Mouse (Mus musculus) induced T-regulatory cell, adult 2 months (primary cell): ENCODE results near the gene Emilin3.
"Not testable (repeated sequence)": the region's sequence is repeated elsewhere in the genome, so short reads cannot be mapped to it uniquely, and the experiment has no call there.

Source experiments
- DNase-seq: peaks from one replicate; pipeline ENCODE4 v3.0.0-alpha.2; 2012; ENCODE audit warnings: low read depth

The Emilin3 gene

DNA sequence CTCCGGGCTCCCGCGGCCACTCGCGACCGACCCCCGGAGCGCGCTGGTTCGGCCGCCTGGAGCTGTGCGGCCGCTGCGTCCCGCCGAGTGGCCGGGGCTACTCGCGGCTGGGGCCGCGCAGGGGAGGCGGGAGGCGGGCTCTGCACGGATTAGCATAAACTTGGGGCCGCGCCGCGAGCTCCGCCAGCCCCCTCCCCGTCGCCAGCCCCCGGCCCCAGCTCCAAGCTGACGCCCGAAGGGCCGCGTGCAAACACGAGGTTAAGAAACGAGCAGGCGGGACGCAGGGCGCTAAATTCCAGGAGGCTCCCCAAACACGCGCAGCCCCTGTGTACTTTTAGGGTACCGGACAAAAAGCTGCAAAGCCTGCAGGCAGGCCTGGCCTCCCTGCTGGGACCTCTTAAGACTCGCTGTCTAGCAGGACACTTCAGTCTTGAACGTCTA lies at the start of gene Emilin3:
Emilin3 (minus strand) TSS at position 98 of the 441 bp plus-strand sequence.
- no peak for DNase-seq

DNA sequence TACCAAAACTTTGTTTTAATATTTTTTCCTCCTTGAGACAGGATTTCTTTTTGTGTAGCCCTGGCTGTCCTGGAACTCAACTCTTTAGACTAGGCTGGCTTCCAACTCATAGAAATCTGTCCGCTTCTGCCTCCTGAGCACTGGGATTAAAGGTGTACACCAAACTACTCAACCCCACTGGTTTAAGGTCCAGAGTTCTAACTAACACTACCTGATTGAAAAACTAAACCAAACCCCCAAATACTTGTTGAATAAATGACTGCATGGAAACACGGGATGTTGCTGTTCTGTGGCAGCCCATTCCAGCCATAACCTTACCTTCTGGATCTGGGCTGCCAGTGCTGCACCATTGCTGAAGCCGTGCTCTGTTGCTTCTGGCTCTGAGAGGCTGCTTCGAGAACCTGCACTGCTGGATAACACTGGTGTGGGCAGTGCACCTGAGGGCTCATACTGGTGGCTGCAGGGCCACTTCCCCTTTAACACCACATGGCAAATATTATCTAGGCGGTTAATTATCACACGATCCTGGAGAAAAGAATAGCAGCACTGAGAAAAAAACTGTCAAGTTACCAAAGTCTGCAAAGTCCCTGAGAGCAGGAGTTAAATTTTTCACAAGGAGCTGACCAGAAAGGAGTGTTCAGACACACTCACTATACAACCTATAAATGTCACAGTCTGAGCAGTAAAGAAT lies 49.0 kb upstream of the Emilin3 start:
- no peak for DNase-seq

DNA sequence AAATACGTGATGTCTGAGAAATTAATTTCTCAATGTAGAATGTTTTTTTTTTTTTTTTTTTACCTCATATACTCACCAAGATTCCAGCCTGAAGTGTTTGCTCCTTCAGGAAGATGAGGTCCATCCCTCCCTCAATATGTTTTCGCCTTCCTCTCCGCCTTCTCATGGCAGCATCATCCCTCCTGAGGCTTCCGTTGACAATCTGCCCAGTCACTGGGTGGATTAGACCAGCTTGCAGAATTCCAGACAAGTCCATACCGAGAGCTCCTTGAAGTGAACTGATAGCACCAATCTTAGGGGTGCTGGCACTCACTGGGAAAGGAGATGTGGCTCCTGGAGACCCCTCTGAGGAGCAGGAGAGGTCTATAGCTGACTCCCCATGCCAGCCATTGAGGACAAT lies 47.8 kb upstream of the Emilin3 start:
- no peak for DNase-seq

DNA sequence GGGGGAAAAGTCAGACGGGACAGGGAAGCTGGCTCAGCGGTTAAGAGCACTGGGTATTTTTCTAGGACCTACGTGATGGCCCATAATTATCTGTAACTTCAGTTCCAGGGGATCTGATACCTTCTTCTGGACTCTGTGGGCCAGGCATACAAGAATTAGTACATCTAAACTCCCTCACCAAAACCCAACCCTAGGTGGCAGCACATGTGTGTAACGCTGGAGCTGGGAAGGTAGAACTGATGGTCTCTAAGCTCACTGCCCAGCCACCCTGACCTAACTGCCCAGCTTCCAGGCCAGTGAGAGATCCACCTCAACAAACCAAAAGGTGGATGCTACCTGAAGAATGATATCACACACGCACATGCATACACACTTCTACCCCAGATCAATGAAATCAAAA lies 46.6 kb upstream of the Emilin3 start:
- DNase-seq: no peak

DNA sequence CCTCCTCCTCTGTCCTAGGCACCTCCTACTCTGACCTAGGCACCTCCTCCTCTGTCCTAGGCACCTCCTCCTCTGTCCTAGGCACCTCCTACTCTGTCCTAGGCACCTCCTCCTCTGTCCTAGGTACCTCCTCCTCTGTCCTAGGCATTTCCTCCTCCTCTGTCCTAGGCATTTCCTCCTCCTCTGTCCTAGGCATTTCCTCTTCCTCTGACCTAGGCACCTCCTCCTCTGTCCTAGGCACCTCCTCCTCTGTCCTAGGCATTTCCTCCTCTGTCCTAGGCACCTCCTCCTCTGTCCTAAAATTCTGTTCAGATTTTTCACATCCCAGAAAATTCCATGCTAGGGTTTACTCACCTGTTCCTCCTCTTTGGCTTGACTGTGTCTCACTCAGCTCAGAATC lies 45.7 kb upstream of the Emilin3 start:
- DNase-seq: not testable (repeated sequence)

DNA sequence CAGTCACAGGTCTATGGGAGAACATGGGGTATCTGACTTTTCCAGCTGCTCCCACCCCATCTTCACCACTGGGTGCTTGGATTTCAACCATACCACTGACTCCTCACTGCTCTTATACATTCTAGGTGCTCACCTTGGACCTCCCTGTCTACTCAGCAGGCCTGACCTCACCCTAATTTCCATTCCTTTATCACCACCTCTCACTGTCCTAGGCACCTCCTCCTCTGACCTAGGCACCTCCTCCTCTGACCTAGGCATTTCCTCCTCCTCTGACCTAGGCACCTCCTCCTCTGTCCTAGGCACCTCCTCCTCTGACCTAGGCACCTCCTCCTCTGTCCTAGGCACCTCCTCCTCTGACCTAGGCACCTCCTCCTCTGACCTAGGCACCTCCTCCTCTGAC lies 45.2 kb upstream of the Emilin3 start:
- not testable (repeated sequence) for DNase-seq

DNA sequence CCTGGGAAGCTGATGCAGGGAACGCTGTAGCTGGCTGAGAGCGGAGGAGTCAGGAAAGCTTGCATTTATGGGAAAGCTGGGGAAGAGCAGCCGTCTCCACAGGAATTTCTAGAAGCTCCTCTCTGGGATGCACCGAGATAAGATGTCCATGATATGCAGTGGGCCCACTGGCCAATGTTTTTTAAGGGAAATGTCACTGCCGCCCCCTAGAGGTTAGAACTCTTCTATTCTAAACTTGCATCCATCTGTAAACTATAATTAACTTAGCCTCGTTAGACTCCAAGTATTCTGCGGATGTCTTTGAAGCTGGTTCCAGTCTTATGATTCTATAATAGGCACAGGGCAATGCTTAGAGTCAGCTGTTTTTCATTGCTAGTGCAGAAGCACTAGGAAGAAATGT lies 43.2 kb upstream of the Emilin3 start:
- peak; percentile 11 for DNase-seq

DNA sequence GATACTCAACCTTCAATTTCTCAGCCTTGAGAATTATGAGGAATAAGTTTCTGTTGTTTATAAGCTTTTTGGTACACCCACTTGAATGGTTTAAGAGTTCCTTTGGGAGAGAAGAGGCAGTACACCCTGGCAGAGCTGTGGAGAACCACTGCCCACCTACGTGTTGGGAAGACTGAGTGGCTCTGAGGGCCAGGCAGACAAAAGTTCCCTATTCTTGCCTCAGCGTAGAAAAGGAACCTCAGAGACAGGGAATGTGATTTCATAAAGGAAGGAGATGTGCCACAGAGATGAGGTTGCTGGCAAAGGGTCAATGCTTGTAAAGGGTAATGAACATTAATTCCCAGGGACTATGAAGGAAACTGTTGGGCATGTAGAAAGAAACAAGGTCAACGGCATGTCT lies 42.4 kb upstream of the Emilin3 start:
- no peak for DNase-seq

DNA sequence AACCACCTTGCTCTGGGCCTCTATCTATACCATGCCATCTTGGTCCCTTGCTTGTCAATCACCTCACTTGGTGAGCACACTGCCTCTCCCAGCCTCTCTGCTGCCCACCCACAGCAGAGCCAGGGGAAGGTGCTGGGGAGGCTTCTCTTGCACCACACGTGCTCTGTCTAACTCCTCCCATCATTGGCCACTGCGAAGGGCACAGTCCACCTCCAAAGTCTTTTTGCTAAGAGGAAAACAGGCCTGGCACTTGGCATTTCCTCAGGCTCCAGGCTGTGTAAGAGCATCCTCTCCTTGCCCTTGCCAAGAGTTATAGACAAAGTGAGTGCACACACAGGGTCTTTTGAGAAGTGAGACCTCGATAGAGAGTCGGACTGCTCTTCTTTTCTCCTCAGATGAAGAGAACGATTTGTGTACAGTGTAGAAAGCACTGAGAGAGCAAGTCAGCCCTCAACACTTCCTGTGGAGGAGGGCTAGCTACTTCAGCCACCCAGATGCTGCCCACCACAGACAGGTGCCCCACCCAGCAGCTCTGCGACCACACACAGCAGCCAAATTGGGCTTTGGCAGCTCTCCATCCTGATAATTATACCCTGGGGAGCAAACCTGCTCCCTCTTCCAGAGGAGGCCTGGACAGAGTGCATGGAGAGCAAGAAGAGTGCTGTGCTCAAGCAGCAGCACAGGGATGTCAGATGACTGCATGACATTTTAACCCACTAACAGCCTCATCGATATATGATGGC lies 41.2 kb upstream of the Emilin3 start:
- DNase-seq: no peak

DNA sequence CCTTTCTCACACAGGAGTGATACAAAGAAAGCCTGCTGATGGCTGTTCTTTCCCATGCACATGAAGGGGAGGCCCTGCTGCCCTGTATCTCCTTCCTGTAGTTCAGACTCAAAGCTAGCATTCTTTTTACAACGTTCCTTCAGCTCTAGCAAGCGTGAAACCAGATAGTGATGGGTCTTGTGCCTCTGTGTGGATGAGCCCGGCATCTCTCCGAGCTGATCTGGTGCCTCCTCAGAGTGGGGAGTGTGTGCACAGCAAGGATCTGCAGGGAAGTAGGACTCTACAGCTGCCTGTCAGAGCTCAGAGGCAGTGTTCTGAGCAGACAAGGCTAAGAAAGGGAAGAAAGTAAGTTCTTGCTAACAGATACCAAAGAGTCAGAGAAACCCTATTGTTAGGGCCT lies 39.5 kb upstream of the Emilin3 start:
- no peak for DNase-seq

DNA sequence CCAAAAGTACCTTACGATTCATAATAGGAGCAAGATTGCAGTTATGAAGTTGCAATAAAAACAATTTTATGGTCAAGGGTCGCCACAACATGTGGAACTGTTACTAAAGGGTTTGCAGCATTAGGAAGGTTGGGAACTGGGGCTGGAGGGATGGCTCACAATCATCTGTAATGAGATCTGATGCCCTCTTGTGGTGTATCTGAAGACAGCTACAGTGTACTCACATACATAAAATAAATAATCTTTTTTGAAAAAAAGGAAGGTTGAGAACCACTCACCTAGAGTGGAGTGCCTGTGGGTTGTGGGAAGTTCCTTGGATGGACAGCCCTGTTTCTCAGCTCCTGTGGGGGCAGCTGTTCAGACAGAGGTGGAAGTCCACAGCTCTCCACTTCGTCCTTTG lies 30.3 kb upstream of the Emilin3 start:
- DNase-seq: no peak

DNA sequence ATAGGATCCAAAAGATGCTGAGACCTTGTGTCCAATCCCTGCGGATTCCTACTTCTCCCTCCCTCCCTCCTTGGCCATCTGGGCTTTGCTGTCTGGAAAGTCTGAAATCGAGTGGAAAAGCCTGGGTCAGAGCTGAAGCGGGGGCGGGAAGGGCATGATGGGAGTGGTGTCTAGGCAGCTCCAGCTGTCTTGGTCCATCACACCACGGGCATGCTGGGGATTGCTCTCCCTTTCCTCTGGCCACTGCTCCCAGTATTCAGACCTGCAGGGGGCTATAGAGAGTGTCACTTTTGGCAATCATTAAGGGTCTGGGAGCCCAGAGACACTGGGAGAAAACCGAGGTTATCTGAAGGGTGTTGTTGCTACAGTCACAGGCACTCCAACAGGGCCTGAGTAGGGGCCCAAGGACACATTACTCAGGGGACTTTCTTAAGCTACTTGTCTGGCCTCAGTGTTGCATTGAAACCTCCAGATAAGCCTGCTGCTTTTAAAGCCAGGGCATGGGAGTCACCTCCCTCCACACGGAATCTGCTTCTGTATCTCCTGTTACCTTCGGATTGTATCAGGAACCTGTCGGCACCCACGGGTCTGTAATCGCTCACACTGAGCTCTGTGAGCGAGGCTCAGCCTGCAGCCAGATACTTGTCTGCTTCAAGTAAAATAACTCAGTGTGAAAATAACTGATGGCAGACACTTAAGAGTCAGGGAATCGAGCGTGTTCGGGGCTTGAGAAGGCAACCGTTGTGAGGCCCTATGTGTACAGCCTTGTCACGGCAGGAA lies 29.0 kb upstream of the Emilin3 start:
- no peak for DNase-seq

DNA sequence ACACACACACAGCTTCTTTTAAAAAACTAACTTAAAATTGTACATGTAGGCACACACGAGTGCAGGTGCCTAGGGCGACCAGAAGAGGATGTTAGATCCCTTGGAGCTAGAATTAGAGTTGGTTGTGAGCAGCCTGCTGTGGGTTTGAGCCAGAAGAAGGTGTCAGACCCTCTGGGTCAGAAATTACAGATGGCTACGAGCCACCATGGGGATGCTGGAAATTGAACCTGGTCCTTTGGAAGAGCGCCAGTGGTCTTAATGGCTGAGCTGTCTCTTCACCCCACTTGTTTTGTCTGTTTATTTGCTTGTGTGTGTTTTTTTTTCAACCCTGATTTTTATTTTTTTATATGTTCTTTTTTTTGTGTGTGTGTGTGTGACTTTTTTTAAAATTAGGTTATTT lies 22.3 kb upstream of the Emilin3 start:
- DNase-seq: no peak

DNA sequence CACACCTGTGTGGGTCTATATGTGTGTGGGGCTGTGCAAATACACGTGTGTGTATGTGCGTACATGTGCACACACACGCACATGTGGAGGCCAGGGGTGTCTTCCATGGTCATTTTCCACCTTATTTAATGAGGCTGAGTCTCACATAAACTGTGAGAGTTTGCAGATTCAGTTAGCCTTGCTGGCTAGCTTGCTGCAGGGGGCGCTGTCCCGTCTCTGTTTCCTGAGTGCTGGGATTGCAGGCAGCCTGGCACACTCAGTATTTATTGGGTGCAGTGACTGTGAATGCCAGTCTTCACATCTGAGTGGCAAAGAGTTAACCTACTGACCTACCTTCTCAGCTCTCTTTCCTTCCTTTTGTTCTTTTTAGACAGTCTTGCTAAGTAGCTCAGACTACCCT lies 21.8 kb upstream of the Emilin3 start:
- DNase-seq: no peak

DNA sequence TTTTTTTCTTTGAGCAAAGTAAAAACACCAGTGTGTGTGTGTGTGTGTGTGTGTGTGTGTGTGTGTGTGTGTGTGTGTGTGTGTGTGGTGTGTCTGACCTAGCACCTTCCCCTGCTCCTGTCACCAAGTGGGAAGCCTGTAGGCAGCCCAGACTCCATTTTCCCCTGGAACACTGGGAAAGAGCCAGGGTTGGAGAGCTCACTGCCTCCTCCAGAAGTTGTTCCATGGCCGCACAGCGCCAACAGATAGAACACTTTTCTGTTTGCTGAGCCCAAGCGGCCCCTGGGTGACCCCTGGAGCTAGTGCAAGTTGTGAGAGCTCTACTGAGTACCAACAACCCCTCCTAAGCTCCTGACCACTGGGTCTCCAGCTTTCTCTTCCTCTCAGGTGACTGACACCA lies 20.9 kb upstream of the Emilin3 start:
- DNase-seq: no peak

DNA sequence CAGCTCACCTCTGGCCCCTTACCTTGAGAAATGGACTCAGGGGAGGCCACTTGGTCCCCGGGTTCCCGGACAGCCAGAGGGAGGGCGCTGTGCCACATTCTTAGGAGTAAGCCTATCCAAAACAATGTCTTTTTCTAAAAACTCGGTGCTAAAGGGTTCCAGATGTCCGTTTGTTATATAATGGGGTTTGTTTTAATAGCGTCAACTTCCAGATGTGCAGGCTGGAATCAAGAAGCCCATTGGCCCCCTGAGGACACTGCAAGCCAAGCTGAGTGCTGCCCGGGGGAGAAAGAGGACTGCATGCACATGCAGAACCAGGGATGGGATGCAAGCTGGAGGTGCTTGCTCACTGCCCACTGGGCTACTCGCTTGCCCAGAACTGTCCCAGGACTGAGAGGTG lies 20.2 kb upstream of the Emilin3 start:
- DNase-seq: no peak

DNA sequence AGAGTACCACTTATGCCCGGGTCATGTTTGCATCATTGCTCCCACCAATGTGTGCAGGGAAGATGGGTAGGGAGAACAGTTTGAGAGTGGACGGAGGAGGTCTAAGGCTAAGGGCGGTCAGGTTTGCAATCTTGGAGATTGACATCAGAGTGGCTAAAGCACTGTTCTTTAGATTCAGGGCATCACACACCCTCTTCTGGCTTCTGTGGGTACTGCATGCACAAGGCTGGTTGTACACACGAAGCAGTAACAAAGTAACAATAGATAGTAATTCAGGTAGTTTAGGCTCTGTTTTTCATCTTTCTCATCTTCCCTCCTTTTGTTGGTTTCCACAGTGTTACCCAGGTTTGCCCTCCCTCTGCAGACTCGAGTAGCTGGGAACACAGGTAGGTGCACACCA lies 19.2 kb upstream of the Emilin3 start:
- DNase-seq: no peak

DNA sequence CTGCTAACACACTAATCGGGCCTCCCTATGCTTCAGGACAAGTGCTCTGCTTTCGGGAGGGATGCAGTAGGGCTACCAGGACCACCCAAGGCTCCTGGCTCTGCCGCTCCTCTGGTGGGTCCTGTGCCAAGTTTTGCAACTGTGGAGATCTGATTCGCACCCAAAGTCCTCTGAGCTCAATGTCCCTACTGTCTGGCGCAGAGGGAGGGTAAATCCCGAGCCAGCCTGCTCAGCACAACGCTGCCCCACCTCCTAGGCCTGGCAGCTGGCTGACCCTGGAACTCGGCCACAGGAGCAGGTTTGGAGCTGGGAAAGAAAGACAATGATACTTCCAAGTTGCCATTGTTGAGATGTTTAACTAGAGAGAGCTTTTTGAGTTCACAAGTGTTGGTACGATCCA lies 13.1 kb upstream of the Emilin3 start:
- DNase-seq: no peak

DNA sequence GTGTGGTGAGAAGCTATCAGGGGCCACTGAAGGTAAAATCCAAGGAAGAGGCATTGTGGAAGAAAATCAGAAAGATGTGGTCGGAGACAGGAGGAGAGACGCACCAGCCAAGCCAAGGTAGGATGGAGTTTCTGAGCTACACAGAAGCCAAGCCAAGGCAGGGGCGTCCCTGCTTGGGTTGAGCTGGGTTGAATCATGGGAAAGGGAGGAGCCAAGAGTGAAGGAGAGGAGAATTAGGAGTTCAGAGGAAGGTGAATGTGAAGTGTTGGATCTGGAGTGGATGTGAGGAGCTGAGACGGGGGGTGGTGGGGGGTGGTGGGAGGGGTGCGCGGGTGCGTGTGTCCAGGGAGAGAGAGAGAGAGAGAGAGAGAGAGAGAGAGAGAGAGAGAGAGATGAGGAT lies 9.2 kb upstream of the Emilin3 start:
- DNase-seq: no peak

DNA sequence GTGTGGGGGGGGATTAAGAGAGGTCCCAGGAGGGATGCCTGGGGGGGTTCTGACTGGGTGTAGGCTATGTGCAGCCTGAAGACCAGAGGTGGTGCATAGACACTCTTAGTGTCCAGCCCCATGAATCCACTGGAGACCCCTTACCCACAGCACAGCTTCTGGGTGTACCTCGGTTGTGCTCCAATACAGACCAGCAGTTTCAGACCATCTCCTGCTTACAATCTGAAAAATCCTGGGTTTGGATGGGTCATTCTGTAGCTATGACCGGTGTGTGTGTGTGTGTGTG lies 6.7 kb upstream of the Emilin3 start:
- no peak for DNase-seq

DNA sequence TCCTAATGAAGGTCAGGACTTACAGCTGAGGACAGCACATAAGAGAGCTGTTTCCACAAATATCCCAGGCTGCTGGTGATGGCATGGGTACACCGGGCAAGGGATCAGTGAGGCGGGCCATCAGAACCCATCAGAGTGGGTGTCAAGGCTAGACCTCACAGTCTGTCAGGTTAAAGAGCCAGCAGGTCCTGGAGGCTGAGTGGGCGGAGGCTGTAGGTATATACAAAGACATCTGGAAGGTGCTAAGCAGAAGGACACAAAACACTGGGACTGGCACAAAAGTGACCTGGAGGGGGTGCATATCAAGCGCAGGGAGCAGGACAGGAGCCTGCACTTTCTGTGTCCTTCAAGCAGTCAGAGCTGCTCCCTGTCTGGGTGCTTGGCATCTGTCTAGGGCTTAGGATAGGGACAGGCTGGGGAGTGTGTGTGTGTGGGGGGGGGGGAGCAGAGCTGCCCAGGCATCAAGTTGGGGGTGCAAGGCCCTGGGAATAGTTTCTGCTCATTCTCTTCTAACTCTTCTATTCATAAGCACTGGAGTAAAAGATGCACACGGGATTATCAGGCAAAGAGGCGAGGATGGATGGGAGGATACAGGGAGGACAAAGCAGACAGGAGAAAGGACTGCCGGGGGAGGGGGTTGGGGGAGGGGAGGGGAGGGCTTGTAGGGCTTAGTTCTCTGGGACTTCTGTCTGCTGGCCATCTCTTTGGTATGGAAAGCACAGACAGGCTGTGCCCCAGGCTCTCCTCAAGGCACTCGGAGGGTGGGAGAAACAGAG lies 6.2 kb upstream of the Emilin3 start:
- DNase-seq: no peak

DNA sequence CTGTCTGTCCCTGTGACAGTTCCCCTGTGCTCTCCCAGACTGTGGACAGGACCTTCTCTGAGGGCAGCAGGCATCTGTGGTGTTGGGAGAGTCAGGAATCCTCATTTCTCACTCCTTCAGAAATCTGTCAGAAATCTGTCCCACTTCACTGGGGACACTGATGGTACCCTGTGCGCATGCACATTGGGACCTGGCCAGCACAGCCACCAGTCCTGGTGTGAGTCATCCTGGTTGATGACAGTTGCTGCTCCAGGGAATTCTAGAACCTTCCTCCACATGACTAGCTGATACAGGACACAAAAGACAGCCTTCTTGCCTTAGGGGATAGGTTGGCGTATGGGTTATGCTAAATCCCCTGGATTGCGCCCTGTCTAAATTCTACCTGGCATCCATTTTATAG lies 5.2 kb upstream of the Emilin3 start:
- no peak for DNase-seq

DNA sequence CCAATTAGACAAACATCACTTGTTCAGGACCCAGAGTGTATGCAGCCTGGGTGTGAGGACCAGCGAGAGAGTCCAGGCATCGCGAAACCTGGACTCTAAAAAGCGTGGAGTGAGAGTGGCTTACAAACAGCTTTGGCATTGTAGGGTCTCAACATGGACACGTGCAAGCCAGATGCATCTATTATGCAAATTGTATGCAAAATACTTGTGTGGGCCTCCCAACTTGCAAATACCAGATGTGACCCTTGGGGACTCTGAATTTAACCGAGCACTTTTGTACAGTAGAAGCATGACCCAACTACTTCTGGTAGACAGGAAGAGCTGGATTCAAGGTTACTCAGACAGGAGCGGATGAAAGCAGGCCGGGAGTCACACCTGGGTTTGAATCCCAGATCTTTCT lies 4.6 kb upstream of the Emilin3 start:
- no peak for DNase-seq
